Mouse (Mus musculus) kidney, embryonic 15.5 days (tissue): ENCODE measurements around the gene Mdc1. TPM values are rescaled to one million over a fixed set of nuclear protein-coding genes. Genes with fewer than 3 reads are reported as not detected.

Experiments used
- ATAC-seq: fragments of 200-750 bp; cut with Nextera tagmentation; replicated peaks from 2 replicates; pipeline ENCODE4 v1.8.0; 2017; ENCODE audit warnings: moderate TSS enrichment; ENCODE audit not compliant: low FRiP score
- H3K27ac ChIP-seq: fragments of 300-500 bp; sonication (generic); 2 replicates; pipeline ENCODE4 v1.5.1; 2015; ENCODE audit warnings: mild to moderate bottlenecking, inconsistent platforms
- H3K27me3 ChIP-seq: fragments of 300-500 bp; sonication (generic); 2 replicates; pipeline ENCODE4 v1.6.1; 2015; ENCODE audit warnings: inconsistent platforms
- H3K36me3 ChIP-seq: fragments of 300-500 bp; sonication (generic); 2 replicates; pipeline ENCODE4 v1.6.1; 2015; ENCODE audit warnings: inconsistent platforms
- H3K4me1 ChIP-seq: fragments of 300-500 bp; sonication (generic); 2 replicates; pipeline ENCODE4 v1.6.1; 2015; ENCODE audit warnings: inconsistent platforms
- H3K4me2 ChIP-seq: fragments of 300-500 bp; sonication (generic); 2 replicates; pipeline ENCODE4 v1.6.1; 2015; ENCODE audit warnings: moderate library complexity, mild to moderate bottlenecking, inconsistent platforms
- H3K4me3 ChIP-seq: fragments of 300-500 bp; sonication (generic); replicated peaks from 2 replicates; pipeline ENCODE4 v1.5.1; 2015; ENCODE audit warnings: mild to moderate bottlenecking, inconsistent platforms
- H3K9ac ChIP-seq: fragments of 300-500 bp; sonication (generic); 2 replicates; pipeline ENCODE4 v1.6.1; 2015; ENCODE audit warnings: mild to moderate bottlenecking, inconsistent platforms
- H3K9me3 ChIP-seq: fragments of 300-500 bp; sonication (generic); replicated peaks from 2 replicates; pipeline ENCODE4 v1.6.1; 2016; ENCODE audit warnings: inconsistent platforms
- WGBS: fragments of 180-500 bp; shearing (Covaris S2); methylation state at CpG from one replicate; pipeline ENCODE4 v1.1.7; 2015; ENCODE audit warnings: mixed read lengths; 5-methylcytosine and 5-hydroxymethylcytosine counted together
- polyA plus RNA-seq: library from polyadenylated mRNA; unstranded; fragments of >200 nt; fragmentation: Nextera tagmentation; extraction: Ambion mirVana; gene quantifications from 2 replicates; pipeline ENCODE4 v1.2.1, GENCODE M21; 2015

The Mdc1 gene
- polyA plus RNA-seq, 1 experiment from 2014 or later, result 16.5 TPM

DNA sequence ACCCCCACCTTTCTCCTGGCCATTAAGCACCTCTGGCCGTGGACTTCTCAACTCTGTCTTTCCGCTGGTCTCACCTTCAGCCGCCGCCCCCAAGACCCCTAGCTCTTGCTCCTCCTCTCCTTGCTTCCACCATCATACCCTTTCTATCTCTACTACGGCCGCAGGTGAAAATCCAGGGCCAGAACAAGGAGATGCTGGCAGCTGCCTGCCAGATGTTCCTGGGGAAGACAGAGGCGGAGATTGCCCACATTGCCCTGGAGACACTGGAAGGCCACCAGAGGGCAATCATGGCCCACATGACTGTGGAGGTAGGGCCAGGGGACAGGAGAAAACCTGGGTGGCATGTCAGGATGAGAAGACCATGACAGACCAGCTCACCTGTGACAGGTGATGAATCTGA lies 16.9 kb upstream of the Mdc1 start:
- Histone ChIP-seq H3K4me2 (peak overlapping the region; percentile 96), H3K9me3 (no peaks in the 10 kb centered on the region), H3K27me3 (peaks cover 6% of the 10 kb centered on the region; the same call in 1 of the 2 replicates), H3K4me3 (peak overlapping the region; percentile 81), H3K9ac (no peak overlapping the region), H3K27ac (no peak overlapping the region), H3K4me1 (peaks cover 38% of the 10 kb centered on the region), H3K36me3 (peaks cover 39% of the 10 kb centered on the region)
- ATAC-seq, result no peak
- WGBS, result 62% methylated on average over 7 of the region's 7 CpGs

GRCm38 (mm10) chr17:35825109-35825850 lies 16.0 kb upstream of the Mdc1 start:
- 93% methylated on average over 13 of the region's 13 CpGs for WGBS
- Histone ChIP-seq H3K36me3 (peaks cover 39% of the 10 kb centered on the region), H3K4me2 (no peak overlapping the region), H3K9me3 (no peaks in the 10 kb centered on the region), H3K27ac (no peak overlapping the region), H3K9ac (no peak overlapping the region), H3K27me3 (no peaks in the 10 kb centered on the region), H3K4me3 (no peak overlapping the region), H3K4me1 (peaks cover 47% of the 10 kb centered on the region)
- ATAC-seq, result no peak

DNA sequence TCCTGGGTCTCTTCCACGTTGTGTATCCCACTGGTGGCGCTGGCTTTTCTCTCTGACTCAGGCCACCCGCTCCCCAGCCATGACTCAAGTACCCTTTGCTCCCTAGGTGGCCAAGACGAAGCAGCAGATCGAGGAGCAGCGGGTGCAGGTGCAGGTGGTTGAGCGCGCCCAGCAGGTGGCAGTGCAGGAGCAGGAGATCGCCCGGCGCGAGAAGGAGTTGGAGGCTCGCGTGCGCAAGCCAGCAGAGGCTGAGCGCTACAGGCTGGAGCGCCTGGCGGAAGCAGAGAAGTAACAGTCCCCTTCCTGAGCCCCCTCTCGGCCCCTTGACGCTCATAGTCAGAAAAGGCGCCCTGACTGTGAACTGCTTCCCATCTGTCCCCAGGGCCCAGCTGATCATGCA lies 11.6 kb upstream of the Mdc1 start:
- peak; percentile 82 for ATAC-seq

GRCm38 (mm10) chr17:35832400-35833238 lies 8.7 kb upstream of the Mdc1 start:
- ATAC-seq, result no peak
- Histone ChIP-seq H3K4me1 (peaks cover 43% of the 10 kb centered on the region), H3K9ac (no peak overlapping the region), H3K36me3 (peaks cover 76% of the 10 kb centered on the region), H3K27ac (no peak overlapping the region), H3K9me3 (no peaks in the 10 kb centered on the region), H3K4me3 (no peak overlapping the region), H3K27me3 (no peaks in the 10 kb centered on the region), H3K4me2 (no peak overlapping the region)
- WGBS, result 59% methylated on average over 8 of the region's 8 CpGs

More for the DNA sequence above, 11.6 kb upstream of the Mdc1 start:
- Histone ChIP-seq H3K9me3 (no peaks in the 10 kb centered on the region), H3K4me2 (peak overlapping the region; percentile 45), H3K27me3 (no peaks in the 10 kb centered on the region), H3K36me3 (peaks cover 83% of the 10 kb centered on the region), H3K9ac (peak overlapping the region; percentile 26; the same call in 1 of the 2 replicates), H3K4me1 (peaks cover 30% of the 10 kb centered on the region), H3K4me3 (peak overlapping the region; percentile 12), H3K27ac (peak overlapping the region; percentile 68)
- WGBS, result 2% methylated on average over 21 of the region's 21 CpGs

- Histone ChIP-seq H3K27ac (0 out of 2 replicates have a peak overlapping the region, but pooled peaks have one; percentile 27), H3K4me1 (peaks cover 43% of the 10 kb centered on the region), H3K4me2 (no peak overlapping the region), H3K9ac (no peak overlapping the region), H3K36me3 (peaks cover 70% of the 10 kb centered on the region), H3K9me3 (no peaks in the 10 kb centered on the region), H3K27me3 (no peaks in the 10 kb centered on the region), H3K4me3 (no peak overlapping the region; the same call in 1 of the 2 replicates)
- WGBS, result 30% methylated on average over 5 of the region's 5 CpGs
- ATAC-seq, result no peak
Measured at GRCm38 (mm10) chr17:35833239-35833751, 8.0 kb upstream of the Mdc1 start.

DNA sequence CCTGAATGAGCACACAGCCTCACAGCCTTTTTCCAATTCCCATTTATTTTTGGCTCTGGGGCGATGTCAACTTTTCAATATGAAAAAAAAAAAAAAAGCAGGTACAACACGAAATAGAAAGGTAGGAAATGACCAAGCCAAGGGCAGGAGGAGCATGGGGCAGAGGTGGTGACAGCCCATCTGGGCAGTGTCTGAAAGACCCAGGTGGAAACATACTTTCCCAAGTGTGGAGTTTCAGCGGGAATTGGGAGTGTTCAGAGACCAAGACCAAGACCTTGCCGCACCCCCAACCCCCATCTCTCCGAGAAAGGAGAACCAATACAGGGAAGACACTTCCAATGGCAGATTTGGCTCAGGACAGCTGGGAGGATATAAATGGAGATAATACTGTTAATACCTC lies 7.4 kb upstream of the Mdc1 start:
- Histone ChIP-seq H3K9me3 (no peaks in the 10 kb centered on the region), H3K27me3 (no peaks in the 10 kb centered on the region), H3K27ac (0 out of 2 replicates have a peak overlapping the region, but pooled peaks have one; percentile 27), H3K4me1 (peaks cover 43% of the 10 kb centered on the region), H3K4me3 (peak overlapping the region; percentile 82), H3K4me2 (peak overlapping the region; percentile 62), H3K36me3 (peaks cover 66% of the 10 kb centered on the region), H3K9ac (0 out of 2 replicates have a peak overlapping the region, but pooled peaks have one; percentile 2)
- ATAC-seq, result no peak
- 59% methylated on average over 5 of the region's 5 CpGs for WGBS

- Histone ChIP-seq H3K36me3 (peaks cover 64% of the 10 kb centered on the region), H3K4me3 (peak overlapping the region; percentile 82), H3K9ac (peak overlapping the region; percentile 86; the same call in 1 of the 2 replicates), H3K27me3 (no peaks in the 10 kb centered on the region), H3K9me3 (no peaks in the 10 kb centered on the region), H3K4me2 (peak overlapping the region; percentile 62), H3K4me1 (peaks cover 48% of the 10 kb centered on the region), H3K27ac (peak overlapping the region; percentile 98; the same call in 1 of the 2 replicates)
- ATAC-seq, result no peak
- WGBS, result 65% methylated on average over 26 of the region's 26 CpGs
Measured at GRCm38 (mm10) chr17:35834696-35835422, 6.5 kb upstream of the Mdc1 start.

GRCm38 (mm10) chr17:35835424-35836140 lies 5.7 kb upstream of the Mdc1 start:
- Histone ChIP-seq H3K4me1 (peaks cover 42% of the 10 kb centered on the region), H3K27me3 (no peaks in the 10 kb centered on the region), H3K9ac (peak overlapping the region; percentile 86), H3K27ac (peak overlapping the region; percentile 98), H3K9me3 (no peaks in the 10 kb centered on the region), H3K4me3 (peak overlapping the region; percentile 82), H3K4me2 (peak overlapping the region; percentile 62), H3K36me3 (peaks cover 61% of the 10 kb centered on the region)
- 69% methylated on average over 26 of the region's 26 CpGs for WGBS
- ATAC-seq, result no peak

- WGBS, result 7% methylated on average over 24 of the region's 24 CpGs
- H3K4me1 ChIP-seq, result peaks cover 42% of the 10 kb centered on the region
- H3K27me3 ChIP-seq, result no peaks in the 10 kb centered on the region
- H3K9ac ChIP-seq, result peak overlapping the region; percentile 86
- H3K36me3 ChIP-seq, result peaks cover 53% of the 10 kb centered on the region
- H3K27ac ChIP-seq, result peak overlapping the region; percentile 98
- H3K4me3 ChIP-seq, result peak overlapping the region; percentile 82
- H3K9me3 ChIP-seq, result no peaks in the 10 kb centered on the region
- H3K4me2 ChIP-seq, result peak overlapping the region; percentile 62
- ATAC-seq, result no peak
Measured at GRCm38 (mm10) chr17:35836178-35836965, 4.9 kb upstream of the Mdc1 start.

DNA sequence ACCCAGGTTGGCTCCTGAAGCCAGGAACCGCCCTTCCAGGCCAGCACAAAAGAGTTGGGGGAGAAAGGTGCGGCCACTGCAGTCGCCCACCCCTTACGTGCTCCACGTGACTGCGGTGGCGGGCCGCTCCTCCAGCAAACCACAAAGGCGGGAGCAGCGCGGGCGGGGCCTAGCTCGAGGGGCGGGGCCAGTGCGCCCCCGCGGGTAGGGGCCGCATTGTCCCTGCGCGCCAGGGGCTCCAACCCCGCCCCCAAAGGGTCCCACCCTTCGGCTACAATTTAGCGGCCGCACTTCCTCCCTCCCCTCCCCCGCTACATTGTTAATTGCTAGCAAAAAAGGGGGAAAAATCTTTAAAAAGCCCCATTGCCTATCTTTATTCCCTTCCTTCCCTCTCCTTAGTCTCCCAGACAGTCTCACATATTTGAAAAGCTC lies 4.3 kb upstream of the Mdc1 start:
- Histone ChIP-seq H3K4me3 (peak overlapping the region; percentile 82), H3K27me3 (no peaks in the 10 kb centered on the region), H3K4me2 (peak overlapping the region; percentile 62), H3K4me1 (peaks cover 44% of the 10 kb centered on the region), H3K27ac (peak overlapping the region; percentile 98), H3K36me3 (peaks cover 47% of the 10 kb centered on the region), H3K9me3 (no peaks in the 10 kb centered on the region), H3K9ac (peak overlapping the region; percentile 86)
- WGBS, result under 1% methylated on average over 25 of the region's 25 CpGs
- ATAC-seq, result peak; percentile 27
